Mouse (Mus musculus) liver, postnatal 0 days (tissue): ENCODE measurements around the gene Lrch1.

ENCODE experiments used
- CTCF ChIP-seq: sonication (generic); IDR thresholded peaks from 2 replicates; pipeline ENCODE4 v1.5.1; 2016; ENCODE audit warnings: antibody characterized with exemption, low read depth
- EP300 ChIP-seq: IDR thresholded peaks from 2 replicates; pipeline ENCODE4 v1.6.1; 2016; ENCODE audit warnings: antibody characterized with exemption, low read depth, mild to moderate bottlenecking

- TF ChIP-seq CTCF (no peak), EP300 (no peak)
Observed at GRCm38 (mm10) chr14:74981016-74981415, 33.3 kb upstream of the Lrch1 start.
